Mouse (Mus musculus): ENCODE results near the gene Vcl.

- TF ChIP-seq POLR2A (IDR thresholded peaks at IDR 0.05; ENCODE audit: low read depth, low read length) (peak; percentile 39), CTCF (IDR thresholded peaks at IDR 0.05; ENCODE audit: extremely low read depth, insufficient read depth, insufficient read length, insufficient replicate concordance) (no peak)
Observed at GRCm38 (mm10) chr14:21052112-21052780, 123.0 kb downstream of the Vcl start, which contains the start of the genes Ap3m1 and Adk.
